Mouse (Mus musculus): ENCODE measurements around the gene Fam129b. TPM values are rescaled to one million over a fixed set of nuclear protein-coding genes. Genes with fewer than 3 reads are reported as not detected.

The Fam129b gene
- total RNA-seq, 2 experiments from 2014 or later = 30.8 to 35.5 TPM

DNA sequence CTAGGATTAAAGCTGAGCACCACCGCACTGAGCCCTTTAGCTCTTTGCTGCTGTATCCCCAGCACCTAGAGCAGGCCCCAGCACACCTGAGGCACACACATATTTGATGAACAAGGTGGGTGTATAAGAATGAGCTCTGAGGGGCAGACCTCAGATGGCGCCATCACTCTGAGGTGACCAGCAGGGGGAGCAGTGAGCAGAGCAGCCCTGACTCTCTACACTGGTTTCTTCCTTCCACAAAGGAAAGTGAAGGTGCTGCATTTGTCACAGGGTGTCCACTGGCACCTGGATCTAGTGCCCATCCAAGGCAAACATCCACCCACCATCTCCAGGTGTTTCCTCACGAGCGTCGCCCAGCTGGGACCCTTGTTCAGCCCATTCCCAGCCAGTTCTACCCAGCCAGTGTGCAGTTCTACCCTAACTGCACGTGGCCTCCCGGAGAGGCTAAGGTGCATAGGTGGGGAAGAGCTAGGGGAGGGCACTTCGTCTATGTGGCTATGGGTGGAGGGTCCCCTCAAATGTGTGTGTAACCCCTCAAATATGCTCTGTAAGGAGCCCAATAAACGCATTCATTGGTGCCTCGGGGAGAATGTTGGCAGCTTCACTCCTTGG is 16.8 kb upstream of the Fam129b start:
- no peak for DNase-seq (ENCODE audit: low spot score in 2 of 2)

DNA sequence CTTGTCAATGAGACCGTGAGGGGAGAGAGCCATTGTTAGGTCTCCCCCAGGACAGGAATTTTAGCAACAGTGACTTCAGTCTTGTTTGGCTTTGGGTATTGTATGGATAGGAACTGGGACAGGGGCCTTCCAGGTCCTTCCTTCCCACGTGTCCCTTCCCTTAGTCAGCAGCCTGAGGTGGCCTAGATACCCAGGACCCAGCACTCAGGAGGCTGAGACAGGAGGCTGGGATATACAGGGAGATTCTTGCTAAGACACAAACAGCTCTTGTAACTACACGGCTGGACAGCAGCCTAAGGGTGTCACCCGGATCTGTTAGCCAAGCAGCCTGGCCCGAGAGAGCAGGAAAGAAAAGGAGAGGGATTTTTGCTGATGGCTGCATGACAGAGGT is 16.3 kb upstream of the Fam129b start:
- DNase-seq (ENCODE audit: low spot score in 2 of 2) = no peak

DNA sequence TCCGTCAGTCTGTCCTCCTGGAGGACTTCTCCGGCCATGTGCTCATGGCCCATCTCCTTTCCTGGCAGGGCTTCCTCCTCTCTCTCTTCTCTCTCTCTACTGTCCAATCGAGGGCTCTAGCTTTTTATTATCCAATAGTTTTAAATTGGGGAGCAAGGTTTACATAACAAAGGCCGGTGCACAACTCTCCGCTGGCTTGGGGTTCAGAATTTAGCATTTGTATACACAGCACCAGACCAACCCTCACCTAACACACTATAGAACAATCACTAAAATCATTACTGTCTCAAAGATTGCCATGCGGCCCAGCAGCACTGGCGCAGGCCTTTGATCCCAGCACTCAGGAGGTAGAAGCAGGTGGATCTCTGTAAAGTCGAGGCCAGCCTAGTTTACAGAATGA is 15.1 kb upstream of the Fam129b start:
- DNase-seq (ENCODE audit: low spot score in 2 of 2) = no peak

- no peak for DNase-seq (ENCODE audit: low spot score in 2 of 2)
Measured at GRCm38 (mm10) chr2:32863317-32863716, 12.6 kb upstream of the Fam129b start.

GRCm38 (mm10) chr2:32864755-32865154 is 11.2 kb upstream of the Fam129b start:
- no peak for DNase-seq (ENCODE audit: low spot score in 2 of 2)

DNA sequence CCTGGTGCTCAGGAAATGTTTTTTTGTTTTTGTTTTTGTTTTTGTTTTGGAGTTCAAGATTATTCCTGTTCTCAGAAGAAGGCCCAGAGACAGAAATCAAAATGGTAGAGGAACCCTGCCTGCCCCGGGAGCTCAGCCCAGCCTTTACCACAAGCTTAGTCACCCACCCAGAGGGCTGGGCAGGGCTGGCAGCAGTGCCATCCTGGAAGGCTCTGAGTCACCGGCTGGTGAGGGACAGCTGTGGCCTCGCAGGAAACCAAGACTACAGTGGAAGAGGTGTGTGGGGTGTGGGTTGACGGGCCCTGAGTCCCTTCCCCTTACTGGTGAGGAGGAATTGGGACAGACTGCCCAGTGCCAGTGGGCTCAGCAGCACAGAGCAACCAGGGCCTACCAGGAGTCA is 8.6 kb upstream of the Fam129b start:
- DNase-seq (ENCODE audit: low spot score in 2 of 2) = no peak

DNA sequence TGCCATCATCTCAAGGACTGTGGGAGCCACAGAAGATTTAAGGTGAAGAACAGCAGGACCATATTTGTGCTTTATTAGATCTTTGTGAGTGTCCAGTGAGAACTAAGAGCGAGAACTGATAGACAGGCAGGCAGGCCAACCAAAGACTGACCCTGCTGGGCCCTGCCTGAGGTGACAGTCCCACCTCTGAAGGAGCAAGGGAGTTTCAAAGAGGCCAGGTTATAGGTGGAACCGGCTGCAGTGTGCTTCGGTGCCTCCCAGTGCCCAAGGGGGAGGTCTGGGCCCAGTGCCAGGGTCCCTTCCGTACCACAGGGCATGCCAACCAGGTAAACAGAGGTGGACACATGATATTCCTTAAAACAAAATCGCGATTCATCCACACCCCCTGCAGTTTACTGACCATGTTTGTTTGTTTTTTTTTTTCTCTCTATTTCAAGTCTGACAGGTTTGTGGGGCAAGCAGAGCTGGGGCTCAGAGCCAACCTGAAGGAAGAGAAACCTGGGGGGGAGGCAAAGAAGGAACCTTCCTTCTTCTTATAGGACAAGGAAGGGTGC is 6.1 kb upstream of the Fam129b start:
- no peak for DNase-seq (ENCODE audit: low spot score in 2 of 2)

- no peak for DNase-seq (ENCODE audit: low spot score in 2 of 2)
Measured at GRCm38 (mm10) chr2:32870275-32871100, 5.4 kb upstream of the Fam129b start.

DNA sequence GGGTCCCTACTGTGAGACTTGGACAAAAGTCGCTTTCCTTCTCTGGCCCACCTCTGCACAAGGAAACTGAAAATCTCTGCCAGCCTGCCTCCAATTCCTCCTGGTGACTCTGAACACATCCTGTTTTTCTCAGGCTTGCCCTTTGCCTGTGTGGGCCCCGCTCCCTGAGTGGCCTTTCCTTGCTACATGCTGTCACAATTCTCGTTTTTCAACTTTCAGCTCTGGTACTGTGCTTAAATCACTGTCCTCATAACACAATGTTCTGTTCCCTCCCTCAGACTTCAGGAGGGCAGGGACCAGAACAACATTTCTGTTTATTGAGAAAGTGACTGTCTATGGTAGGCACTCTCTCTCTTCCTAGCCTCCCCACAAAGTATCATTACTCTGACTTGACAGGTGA is 1.8 kb upstream of the Fam129b start:
- no peak for DNase-seq (ENCODE audit: low spot score in 2 of 2)

DNA sequence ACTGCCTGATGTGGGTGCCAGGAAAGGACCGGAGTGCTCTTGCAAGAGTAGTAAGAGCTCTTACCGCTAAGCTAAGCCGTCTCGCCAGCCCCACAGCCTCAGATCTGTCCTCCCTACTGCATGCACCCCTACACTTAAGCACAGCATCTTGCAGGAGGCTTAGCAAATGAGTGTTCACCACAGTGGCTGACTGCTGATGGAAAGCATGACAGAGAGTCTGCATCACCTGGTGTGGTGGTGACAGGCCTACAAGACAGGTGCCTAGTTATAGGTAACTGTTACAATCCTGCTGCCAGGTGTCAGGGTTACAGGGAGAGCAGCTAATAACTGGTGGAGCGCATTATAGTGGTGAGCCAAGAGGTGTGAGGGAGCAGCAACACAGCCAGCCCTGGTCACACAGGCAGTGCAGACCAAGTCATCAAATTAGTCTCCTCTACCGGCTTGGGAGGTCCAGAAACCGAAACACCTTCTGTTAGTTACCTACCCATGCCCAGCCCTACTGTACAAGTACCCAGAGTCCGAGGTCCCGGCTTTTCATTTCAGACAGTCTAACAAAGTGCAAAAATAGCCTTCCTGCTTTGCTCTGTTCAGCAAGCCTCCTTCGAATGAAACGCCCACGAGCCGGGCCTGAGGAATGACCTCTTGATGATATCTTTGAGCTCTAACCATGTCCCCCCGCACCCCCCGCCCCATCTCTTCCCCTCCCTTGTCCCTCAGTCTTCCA is 801 bp upstream of the Fam129b start:
- DNase-seq (ENCODE audit: low spot score in 2 of 2) = no peak

DNA sequence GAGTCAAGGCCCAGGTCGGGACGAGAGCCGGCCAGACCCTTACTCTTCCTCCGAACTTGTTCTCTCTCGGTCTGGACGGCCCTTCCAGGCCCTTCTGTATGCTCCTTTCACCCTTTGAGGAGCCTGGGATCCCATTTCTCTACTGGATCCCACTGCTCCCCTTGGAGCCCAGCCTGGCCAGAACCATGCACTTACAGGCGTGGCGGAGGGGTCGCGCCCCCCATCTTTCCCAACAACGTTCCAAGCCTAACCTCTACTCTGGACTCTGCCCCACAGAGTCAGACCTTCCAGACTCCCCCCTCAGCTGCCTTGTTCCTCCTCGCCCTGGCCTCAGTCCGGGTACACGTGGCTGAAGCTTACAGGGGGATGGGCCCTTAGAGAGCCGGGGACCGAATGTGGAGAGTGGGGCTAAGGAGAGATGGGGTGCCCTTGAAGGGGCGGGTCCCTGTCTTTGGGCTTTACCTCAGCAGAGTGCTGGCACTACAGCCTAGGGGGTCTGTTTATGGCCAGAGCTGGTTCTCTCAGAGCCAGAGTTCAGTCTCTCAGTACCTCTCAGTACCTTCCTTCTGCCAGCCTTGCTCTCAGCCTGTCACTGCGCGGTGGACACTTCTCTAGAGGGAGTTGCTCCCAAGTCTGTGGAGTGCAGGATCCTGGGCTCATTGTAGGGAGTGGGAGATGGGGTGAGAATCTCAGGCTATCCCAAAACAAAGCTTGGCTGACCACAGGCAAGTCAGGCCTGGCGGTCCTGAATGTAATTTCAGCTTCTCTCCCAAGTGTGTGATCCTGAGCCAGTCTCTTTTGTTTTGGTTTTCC is 782 bp downstream of the Fam129b start:
- DNase-seq (ENCODE audit: low spot score in 2 of 2) = no peak

- DNase-seq (ENCODE audit: low spot score in 2 of 2) = no peak
Measured at GRCm38 (mm10) chr2:32877303-32877702, 1.4 kb downstream of the Fam129b start.

DNA sequence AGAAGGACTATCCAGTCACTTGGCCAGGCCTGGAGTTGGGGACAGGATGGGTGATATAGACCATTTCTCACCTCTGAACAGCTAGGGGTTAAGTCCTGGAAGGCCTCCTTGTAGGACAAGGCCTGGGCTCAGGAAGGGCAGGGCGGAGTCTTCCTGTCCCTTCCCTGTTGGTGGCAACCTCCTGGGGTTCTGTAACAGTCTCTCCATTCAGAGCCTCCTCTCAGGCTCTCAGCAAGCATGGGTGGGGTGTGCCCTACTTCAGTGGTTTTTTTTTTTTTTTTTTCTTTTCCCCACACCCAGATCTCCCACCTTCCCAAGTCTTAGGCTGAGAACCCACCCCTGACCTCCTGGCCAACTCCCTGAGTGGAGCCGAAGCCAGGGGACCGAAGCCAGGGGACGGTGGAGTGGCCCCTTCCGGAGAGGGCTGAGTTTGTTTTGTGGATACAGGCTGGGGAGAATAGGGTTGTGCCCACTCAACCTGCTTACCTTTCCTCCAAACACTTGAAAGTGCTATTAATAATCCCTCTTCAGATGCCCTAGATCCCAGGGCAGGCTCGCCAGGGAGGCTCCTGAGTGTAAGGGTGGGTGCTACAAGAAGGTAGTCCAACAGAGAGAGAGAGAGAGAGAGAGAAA is 2.0 kb downstream of the Fam129b start:
- DNase-seq (ENCODE audit: low spot score in 2 of 2) = no peak

- DNase-seq (ENCODE audit: low spot score in 2 of 2) = no peak
Measured at GRCm38 (mm10) chr2:32878396-32878795, 2.5 kb downstream of the Fam129b start.

- no peak for DNase-seq (ENCODE audit: low spot score in 2 of 2)
Measured at GRCm38 (mm10) chr2:32879593-32879992, 3.7 kb downstream of the Fam129b start.

- no peak for DNase-seq (ENCODE audit: low spot score in 2 of 2)
Measured at GRCm38 (mm10) chr2:32881054-32881453, 5.1 kb downstream of the Fam129b start.

GRCm38 (mm10) chr2:32881723-32882122 is 5.8 kb downstream of the Fam129b start:
- DNase-seq (ENCODE audit: low spot score in 2 of 2) = peak in 1 of 2 experiments; percentile 54

DNA sequence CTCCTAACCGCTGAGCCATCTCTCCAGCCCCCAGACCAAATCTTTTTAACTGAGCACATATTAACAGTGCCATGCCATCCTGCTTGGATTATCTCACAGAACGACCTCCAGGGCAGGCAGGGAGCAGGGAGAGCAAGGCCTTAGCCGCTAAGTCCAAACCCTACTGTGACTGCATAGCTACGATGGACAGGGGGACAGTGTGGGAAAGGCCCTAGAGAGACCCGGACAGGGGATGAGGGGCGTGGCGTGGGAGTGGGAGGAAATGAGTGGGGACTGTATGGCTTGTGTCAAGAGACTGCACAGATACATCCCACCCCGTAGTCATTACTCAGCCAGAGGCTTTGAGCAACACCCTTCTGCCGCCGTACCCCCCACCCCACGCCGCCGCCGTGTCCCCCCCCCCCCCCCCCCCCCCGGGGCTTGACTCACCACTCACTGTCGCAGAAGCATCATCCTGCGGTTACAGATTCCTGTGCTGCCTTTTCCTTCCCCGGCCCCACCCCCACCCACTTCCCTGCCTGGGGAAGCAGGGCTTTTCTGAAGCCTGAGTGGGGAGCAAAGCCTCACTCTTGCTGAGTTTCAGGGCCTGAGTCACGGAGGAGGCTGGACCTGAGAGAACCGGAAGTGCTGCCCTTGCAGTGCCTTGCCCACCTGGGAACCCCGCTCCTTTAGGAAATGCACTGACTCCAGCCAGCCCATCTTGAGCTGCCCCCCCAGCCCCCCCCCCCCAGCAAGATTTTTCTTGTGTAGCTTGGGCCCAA is 6.5 kb downstream of the Fam129b start:
- no peak for DNase-seq (ENCODE audit: low spot score in 2 of 2)

GRCm38 (mm10) chr2:32884745-32885144 is 8.8 kb downstream of the Fam129b start:
- DNase-seq (ENCODE audit: low spot score in 2 of 2) = no peak

GRCm38 (mm10) chr2:32888029-32888428 is 12.1 kb downstream of the Fam129b start:
- DNase-seq (ENCODE audit: low spot score in 2 of 2) = no peak
